Mouse (Mus musculus) cerebellum, adult 11 months (tissue): ENCODE data around the gene Hdac4.

ENCODE experiments used
- DNase-seq: peaks from one replicate; pipeline ENCODE4 v3.0.0; 2022

The Hdac4 gene

GRCm38 (mm10) chr1:92127785-92128184 lies 67.7 kb downstream of the Hdac4 start:
- DNase-seq, result no peak

- no peak for DNase-seq
These were observed 68.1 kb downstream of the Hdac4 start for GRCm38 (mm10) chr1:92127366-92127765.

- no peak for DNase-seq
These were observed 70.8 kb downstream of the Hdac4 start for GRCm38 (mm10) chr1:92124497-92125201.

GRCm38 (mm10) chr1:92119303-92119702 lies 76.2 kb downstream of the Hdac4 start:
- DNase-seq, result no peak

GRCm38 (mm10) chr1:92117597-92117996 lies 77.9 kb downstream of the Hdac4 start:
- DNase-seq, result no peak

- no peak for DNase-seq
These were observed 79.3 kb downstream of the Hdac4 start for GRCm38 (mm10) chr1:92116169-92116568.

GRCm38 (mm10) chr1:92114091-92114490 lies 81.4 kb downstream of the Hdac4 start:
- DNase-seq, result no peak

GRCm38 (mm10) chr1:92113243-92114009 lies 82.1 kb downstream of the Hdac4 start:
- no peak for DNase-seq

- no peak for DNase-seq
These were observed 82.9 kb downstream of the Hdac4 start for GRCm38 (mm10) chr1:92112591-92112990.

GRCm38 (mm10) chr1:92111551-92111950 lies 83.9 kb downstream of the Hdac4 start:
- DNase-seq, result no peak

- DNase-seq, result no peak
These were observed 84.5 kb downstream of the Hdac4 start for GRCm38 (mm10) chr1:92111026-92111425.

- DNase-seq, result peak; percentile 57
These were observed 86.3 kb downstream of the Hdac4 start for GRCm38 (mm10) chr1:92109221-92109620.

- DNase-seq, result no peak
These were observed 86.9 kb downstream of the Hdac4 start for GRCm38 (mm10) chr1:92108556-92108955.

GRCm38 (mm10) chr1:92107996-92108395 lies 87.5 kb downstream of the Hdac4 start:
- DNase-seq, result no peak

- no peak for DNase-seq
These were observed 88.0 kb downstream of the Hdac4 start for GRCm38 (mm10) chr1:92107521-92107920.

- peak; percentile 53 for DNase-seq
These were observed 88.9 kb downstream of the Hdac4 start for GRCm38 (mm10) chr1:92106486-92107160.

GRCm38 (mm10) chr1:92104718-92105117 lies 90.8 kb downstream of the Hdac4 start:
- no peak for DNase-seq

- DNase-seq, result no peak
These were observed 91.5 kb downstream of the Hdac4 start for GRCm38 (mm10) chr1:92103971-92104370.

- DNase-seq, result no peak
These were observed 92.1 kb downstream of the Hdac4 start for GRCm38 (mm10) chr1:92103377-92103776.

GRCm38 (mm10) chr1:92102825-92103224 lies 92.7 kb downstream of the Hdac4 start:
- no peak for DNase-seq

- no peak for DNase-seq
These were observed 95.1 kb downstream of the Hdac4 start for GRCm38 (mm10) chr1:92100371-92100891.

GRCm38 (mm10) chr1:92099964-92100363 lies 95.5 kb downstream of the Hdac4 start:
- no peak for DNase-seq

- no peak for DNase-seq
These were observed 96.0 kb downstream of the Hdac4 start for GRCm38 (mm10) chr1:92099502-92099901.

GRCm38 (mm10) chr1:92098456-92098855 lies 97.0 kb downstream of the Hdac4 start:
- DNase-seq, result no peak
